Mouse (Mus musculus) layer of hippocampus, adult 8-10 months (tissue): ENCODE data around the gene Cys1. TPM values are rescaled to one million over a fixed set of nuclear protein-coding genes. Genes with fewer than 3 reads are reported as not detected.
"Not testable (repeated sequence)": the region's sequence is repeated elsewhere in the genome, so short reads cannot be mapped to it uniquely, and the experiment has no call there.

Experiments used
- DNase-seq, 2 experiments: peaks; one replicate each; pipeline ENCODE4 v3.0.0; 2022; ENCODE audit warnings: low spot score in 2 of 2
- total RNA-seq, 4 experiments: library from RNA; stranded (reverse); gene quantifications; 2 replicates each; pipeline ENCODE4 v1.2.4; 2022

Cys1 gene
- total RNA-seq, 4 experiments from 2014 or later: 13.5 to 35.1 (median 25.8) TPM

- no peak for DNase-seq
Observed at GRCm38 (mm10) chr12:24650415-24651062, 31.1 kb downstream of the Cys1 start.

GRCm38 (mm10) chr12:24648094-24648493 is 33.5 kb downstream of the Cys1 start:
- DNase-seq: no peak

- no peak for DNase-seq
Observed at GRCm38 (mm10) chr12:24645901-24646300, 35.7 kb downstream of the Cys1 start.

DNA sequence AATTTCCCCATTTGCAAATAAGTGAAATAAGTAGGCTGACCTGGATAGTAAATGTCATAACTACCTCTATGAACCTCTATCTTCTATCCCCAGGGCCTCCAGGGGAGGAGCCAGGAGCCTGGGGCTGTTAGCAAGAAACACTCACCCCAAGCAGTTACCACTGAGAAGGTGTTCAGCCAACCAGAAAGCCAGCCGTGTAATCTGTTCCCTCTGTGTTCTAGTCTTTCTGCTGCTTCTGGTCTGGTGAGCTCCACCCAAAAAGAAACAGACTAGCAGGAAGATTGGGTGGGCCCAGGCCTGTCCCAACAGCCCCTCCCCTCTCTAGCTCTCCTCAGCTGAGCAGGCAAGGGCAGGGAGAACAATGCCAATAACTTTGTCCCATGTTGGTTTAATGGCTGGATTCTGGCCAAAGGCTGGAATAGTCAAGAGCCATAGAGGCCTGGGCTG is 37.5 kb downstream of the Cys1 start:
- DNase-seq: no peak

- peak; percentile 46 to 66 for DNase-seq
Observed at GRCm38 (mm10) chr12:24642370-24642802, 39.2 kb downstream of the Cys1 start.

GRCm38 (mm10) chr12:24638787-24639186 is 42.8 kb downstream of the Cys1 start:
- DNase-seq: not testable (repeated sequence)

DNA sequence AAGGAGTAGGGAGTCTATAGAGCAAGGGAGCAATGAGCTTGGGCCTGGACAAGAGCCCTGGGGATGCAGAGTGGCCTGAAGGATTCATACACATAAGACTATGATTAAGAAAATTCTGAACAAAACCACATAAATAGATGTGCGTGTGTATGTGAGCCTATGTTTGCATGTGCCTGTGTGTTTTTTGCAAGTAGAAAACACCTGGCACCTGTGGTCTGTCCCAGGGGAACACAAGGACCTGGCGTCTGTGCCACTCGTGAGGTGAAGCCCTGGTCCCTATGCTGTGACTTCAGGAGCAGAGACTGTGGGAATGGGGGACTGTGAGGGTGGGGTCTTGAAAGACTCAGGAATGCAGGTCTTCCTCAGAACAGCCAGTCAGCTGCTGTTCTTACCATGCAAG is 47.0 kb downstream of the Cys1 start:
- no peak for DNase-seq

DNA sequence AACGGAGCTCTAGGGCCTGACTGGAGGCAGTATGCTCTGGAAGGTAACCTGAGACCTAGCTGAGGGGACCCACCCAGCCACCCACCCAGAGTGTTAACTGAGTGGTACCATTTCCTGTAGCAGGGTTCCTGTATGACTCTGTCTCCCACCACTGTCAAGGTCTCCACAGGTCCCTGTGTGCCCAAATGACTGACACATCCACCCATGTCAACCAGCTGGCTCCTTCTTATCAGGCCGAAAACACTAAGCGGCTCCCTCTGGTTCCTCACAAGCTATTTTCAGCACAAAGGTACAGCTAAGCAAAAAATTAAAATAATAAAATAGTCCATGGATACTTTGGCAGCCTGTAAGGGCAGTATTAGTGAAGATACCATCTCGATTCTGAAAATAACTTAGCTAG is 47.4 kb downstream of the Cys1 start:
- no peak for DNase-seq

- DNase-seq: no peak
Observed at GRCm38 (mm10) chr12:24633753-24634191, 47.8 kb downstream of the Cys1 start.

GRCm38 (mm10) chr12:24632404-24632803 is 49.2 kb downstream of the Cys1 start:
- no peak for DNase-seq

DNA sequence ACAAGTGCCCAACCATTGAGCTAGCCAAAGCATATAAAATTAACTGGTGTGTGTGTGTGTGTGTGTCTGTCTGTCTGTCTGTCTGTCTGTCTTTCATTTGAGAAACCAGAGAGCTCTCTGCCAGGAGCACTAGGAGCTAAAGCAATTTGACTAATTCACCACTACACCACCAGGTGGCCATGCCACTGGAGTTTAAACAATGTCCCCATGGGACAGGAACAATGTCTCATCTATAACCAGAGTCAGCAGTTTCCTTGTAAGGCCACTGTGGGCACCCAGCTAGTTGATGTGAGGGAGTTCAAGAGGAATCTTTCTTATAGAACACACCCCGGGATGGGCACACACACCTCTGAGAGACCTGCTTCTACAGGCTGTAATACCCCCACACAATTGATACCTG is 51.4 kb downstream of the Cys1 start:
- DNase-seq: no peak

DNA sequence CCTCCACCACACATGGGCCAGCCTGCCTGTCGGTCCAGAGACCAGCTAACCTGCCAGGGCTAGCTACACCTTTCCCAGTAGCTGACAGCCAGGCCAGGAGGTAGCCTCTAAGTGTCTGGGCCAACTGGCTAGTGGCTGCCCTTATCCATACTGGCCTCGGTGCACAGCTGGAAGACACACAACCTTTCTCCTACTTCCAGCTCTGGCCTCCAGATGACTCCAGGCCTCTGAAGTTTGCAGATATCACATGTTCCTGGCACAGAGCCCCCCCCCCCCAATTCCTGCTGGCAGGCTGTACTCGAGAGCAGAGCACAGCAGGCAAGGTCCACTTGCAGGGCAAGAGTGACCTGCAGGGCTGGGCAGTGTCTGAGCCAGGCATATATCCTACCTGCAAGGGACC is 54.4 kb downstream of the Cys1 start:
- no peak for DNase-seq

- DNase-seq: no peak
Observed at GRCm38 (mm10) chr12:24626401-24626800, 55.2 kb downstream of the Cys1 start.

- DNase-seq: no peak
Observed at GRCm38 (mm10) chr12:24623486-24624251, 57.9 kb downstream of the Cys1 start.

DNA sequence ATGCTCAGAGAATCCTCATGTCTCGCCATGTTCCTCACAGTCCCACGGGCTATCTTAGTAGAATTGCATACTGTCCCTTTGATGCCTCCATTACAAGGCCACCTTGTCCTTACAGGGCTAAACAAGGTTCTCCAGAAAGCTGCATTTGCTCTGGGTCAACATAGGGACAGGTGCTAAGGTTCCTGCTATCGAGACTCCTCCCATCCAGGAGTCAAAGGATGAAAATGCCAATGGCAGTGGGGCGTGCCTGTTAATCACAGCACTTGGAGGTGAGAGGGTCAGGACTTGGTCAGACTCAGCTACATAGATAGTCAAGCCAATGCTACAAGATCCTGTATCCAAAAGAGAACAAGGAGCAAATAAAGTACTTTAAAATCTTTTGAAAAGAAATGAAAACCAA is 62.2 kb downstream of the Cys1 start:
- DNase-seq: no peak

Other genes starting within 250 kb of the Cys1 start
- gene Taf1b, start 183.5 kb downstream of the Cys1 start, total RNA-seq: 10 to 100 TPM; 31.8 to 38.0 (median 32.7) TPM
- gene Grhl1, start 109.5 kb downstream of the Cys1 start, total RNA-seq: 10 to 100 TPM; 21.8 to 28.0 (median 24.9) TPM
- gene Klf11, start 30.5 kb downstream of the Cys1 start, total RNA-seq: 1 to 10 TPM; 4.5 to 5.6 (median 5.2) TPM
- 1 to 10 TPM; 1.3 to 2.2 (median 1.4) TPM for gene Rrm2, start 26.4 kb upstream of the Cys1 start, total RNA-seq
- 10 to 100 TPM; 72.1 to 87.1 (median 83.2) TPM for gene Mboat2, start 149.1 kb upstream of the Cys1 start, total RNA-seq